Mouse (Mus musculus): ENCODE results near the gene Slc25a43.

GRCm38 (mm10) chrX:36741278-36741677 lies 2.2 kb upstream of the Slc25a43 start:
- TF ChIP-seq CTCF (IDR thresholded peaks at IDR 0.05; ENCODE audit: insufficient read depth, low read depth, low read length) (no peak), POLR2A (IDR thresholded peaks at IDR 0.05; ENCODE audit: insufficient read depth, low read depth, low read length) (no peak)
